Mouse (Mus musculus) cerebellum, adult 11-12 months (tissue): ENCODE measurements at regions not wholly inside any gene's neighbourhood (a gene's known extent, or its start where the extent isn't known, plus 50 kb on each side); places are given as distances from the start of the nearest gene placed in this dataset.

Experiments
- DNase-seq: peaks from one replicate; pipeline ENCODE4 v3.0.0; 2022

DNA sequence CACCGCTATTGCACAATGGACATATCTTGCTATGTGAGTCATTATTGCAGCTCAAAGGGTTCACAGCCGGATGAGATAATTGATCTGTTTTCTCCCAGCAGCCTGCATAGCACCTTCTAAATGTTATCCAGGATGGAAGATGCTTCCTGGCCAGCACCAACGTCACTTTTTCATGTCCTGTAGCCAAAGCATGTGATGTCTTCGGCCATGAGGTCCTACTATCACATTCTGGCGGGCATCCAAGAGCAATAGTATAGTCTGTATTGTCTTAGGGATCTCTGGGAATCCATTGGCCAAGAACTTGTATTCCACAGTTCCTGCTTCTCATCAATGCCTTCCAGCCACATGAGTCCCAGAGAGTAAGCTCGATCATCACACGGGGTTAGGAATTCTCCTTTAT, 70.6 kb downstream of the Npy start:
- DNase-seq = no peak

DNA sequence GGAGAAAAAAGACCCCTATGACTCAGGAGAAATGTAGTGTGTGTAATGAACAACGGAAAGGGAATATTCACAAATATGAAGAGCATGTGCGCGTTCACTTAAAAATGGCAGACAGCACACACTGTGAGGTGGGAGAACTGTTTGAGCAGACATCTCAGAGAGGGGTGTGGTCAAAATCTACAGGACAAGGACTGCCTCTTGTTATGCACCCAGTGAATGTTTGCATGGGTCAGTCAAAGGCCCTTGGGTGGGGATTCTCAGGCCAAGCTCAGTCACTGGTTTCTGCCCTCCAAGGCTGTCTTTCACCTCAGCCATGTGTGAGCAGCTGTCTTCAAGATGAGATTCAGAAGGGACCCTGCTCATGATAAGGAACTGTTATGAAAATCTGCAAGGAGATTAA, 76.6 kb downstream of the Npy start:
- DNase-seq = no peak

DNA sequence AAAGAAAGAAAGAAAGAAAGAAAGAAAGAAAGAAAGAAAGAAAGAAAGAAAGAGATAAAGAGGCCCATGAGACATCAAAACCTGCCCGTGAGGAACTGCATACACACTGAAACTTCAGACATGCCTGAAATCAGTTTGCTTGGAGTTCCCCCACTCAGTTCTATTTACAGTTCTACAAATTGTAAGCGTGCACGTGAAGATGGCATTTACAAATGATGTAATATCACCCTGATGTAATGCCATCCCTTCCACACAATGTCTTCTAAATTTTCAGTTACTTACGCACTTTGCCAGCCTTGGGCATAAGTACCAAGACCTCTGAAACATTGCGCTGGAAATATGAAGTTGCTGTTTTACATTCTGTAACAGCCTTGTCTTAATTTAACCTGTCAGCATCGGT, 79.0 kb downstream of the Npy start:
- DNase-seq = no peak

DNA sequence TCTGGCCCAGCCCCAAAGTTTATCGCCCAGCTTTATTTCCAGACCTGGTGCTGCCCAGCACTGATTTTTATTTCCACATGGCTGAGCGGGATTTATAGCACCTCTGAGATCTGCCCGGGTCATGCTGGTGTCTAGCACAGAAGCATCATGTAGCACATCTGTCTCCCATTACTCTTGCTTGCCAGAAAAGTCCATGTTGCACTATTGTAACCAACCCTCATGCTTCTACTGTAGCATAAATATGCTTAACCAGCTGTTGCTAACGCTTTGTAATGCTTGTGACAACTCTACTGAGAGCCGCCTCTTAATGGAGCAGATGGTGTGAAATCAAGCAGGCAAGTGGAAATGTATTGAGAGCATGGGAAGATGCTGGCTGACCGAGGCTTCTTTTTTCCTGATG, 81.5 kb downstream of the Npy start:
- no peak for DNase-seq

DNA sequence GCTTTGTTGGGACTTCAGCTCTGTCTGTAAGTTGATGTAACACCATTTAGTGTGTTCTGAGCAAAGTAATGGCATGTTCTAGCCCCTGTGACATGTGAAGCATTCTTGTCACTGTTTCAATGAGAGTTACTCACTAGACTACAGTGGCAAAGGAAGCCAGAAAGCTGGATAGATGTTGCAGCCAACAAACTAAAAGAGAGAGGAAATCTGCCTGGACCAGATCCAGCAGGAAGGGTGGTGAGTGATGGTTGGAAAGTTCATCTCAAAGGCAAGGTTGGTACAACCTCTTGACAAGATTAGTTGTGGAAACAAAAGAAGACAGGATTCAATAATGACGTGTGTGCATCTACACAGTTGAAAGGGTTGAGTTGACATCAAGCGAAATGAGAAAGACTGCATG, 83.9 kb downstream of the Npy start:
- DNase-seq = no peak

DNA sequence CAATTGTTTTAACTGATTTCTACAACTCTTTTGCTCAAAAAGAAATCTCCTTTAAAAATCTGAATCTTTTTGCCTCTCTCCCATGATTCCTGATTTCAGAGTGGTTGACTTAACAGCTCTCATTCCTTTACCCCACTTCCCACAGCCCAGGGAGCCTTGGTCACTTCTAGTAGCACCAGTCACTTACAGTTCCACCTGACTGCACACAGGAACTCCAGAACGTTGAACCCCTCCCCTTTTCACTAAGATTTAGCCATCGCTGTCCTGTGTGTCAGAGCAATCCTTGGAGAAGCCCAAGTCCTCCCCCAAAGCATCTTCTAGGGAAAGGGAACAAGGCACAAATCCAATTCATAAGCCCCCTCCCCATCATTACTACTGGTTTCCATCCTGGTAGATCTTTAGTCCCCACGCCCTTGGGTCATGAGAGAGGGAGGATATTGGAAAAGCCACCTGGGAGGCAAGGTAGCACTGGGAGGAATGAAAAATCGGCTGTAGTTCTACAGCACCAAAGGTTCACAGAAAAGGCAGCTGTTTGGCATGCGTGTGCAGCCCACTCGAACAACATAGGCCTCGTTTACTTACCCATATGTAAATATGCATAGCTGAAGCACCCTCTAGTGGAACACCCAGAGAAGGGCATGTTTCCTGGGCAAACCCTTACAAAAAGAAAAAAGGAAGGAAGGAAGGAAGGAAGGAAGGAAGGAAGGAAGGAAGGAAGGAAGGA, 96.7 kb downstream of the Npy start:
- no peak for DNase-seq

DNA sequence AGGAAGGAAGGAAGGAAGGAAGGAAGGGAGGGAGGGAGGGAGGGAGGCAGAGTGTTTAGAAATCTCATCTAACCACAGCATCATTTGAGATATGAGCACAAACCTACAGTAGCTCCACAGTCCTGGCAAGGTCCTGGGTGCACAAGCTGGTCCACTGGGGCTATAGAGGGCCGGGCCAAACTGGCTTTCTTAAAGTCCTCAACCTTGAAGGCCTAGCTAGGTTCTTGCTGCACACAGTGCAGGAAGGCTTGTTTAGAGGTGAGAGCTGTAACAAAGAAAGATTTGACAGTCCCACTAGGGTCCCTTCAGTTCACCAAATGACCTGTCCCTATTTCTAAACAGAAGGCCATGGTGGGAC, 97.3 kb downstream of the Npy start:
- no peak for DNase-seq

DNA sequence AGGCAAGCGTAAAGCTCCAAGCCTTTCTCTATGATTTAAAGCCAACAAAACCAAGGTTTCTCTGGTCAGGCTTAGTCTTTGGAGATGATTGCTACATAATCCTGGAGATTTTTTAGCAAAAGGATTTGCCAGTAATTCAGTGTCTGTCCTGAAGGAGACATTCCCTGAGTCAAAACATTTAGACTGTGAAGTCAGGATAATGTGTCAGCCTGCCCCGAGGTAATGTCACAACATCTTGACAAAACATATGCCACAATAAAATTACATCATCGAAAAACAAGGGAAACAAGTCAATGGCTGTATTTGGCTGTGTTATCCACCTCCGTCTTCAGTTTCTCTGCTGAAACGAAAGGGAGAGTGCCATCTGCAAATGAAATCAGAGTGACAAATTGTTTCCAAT, 101.8 kb downstream of the Npy start:
- DNase-seq = no peak

DNA sequence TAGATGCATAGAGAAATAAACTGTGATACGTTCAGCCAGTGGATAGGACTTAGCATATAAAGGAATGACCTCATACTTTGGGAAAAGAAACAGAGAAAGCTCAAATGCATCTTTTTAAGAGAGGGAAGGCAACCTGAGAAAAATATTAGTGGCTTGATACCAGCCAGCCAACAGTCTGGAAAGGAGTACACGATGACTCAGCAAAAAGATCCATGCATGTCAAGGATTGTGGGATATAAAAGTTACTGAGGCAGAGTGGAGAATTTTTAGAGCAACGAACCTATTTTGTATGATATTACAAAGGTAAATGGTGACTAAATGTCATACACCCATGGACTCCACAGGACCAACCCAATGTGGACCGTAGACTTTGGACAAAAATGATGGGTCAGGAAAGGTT, 105.6 kb downstream of the Npy start:
- DNase-seq = no peak

DNA sequence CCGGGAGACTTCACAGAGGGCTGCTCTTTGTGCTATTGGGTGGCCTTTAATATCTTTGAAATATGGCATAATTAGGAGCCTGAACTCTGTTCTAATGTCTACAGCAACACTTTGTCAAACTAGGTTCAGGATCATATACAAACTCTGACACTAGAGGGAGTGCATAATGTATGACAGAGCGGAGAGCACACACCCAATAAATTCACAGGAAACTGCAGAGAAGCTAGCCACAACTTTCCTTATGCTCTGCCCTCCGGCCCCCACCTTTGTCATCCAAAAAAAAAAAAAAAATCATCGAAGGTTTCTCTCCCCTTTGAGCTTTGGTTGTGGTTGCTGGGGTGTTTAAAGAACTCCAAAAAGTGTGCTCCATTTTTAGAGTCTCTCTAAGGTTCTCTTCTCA, 107.6 kb downstream of the Npy start:
- no peak for DNase-seq

DNA sequence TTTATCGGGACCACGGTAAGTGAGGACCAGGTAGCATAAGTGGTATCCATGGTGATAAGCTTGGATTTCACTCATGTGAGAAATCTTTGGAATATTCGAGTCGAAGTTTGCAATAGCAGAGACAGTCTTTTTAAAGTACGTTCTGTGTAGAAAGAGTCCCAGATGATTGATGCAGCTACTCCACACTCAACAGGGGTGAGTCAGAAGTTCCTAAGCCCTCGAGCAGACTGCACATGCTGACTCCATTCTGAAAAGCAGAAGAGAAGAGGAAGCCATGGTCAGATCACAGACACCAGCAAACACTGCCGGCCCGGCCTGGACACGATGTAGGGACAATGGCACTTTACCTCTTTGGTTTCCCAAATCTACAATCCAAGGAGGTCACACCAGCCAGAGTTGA, 120.6 kb downstream of the Npy start:
- no peak for DNase-seq

DNA sequence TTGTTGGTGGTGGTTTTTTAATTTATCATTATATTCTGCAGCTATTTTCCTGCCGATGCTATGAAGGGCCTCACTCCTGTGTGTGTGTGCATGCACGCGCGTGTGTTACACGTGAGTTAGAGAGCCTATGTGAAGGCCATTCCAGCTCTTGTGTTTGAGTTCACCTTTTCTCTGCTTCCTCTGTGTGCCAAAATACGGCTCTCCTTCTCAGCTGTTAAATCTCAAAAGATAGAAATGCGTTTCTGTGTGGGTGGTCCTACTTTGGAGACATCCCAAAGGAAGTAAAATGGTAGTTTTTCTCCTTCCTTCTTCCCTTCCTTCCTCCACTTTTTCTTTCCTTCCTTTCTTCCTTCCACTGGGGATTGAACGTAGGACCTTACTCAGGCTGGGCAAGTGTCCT, 136.4 kb downstream of the Npy start:
- DNase-seq = no peak

DNA sequence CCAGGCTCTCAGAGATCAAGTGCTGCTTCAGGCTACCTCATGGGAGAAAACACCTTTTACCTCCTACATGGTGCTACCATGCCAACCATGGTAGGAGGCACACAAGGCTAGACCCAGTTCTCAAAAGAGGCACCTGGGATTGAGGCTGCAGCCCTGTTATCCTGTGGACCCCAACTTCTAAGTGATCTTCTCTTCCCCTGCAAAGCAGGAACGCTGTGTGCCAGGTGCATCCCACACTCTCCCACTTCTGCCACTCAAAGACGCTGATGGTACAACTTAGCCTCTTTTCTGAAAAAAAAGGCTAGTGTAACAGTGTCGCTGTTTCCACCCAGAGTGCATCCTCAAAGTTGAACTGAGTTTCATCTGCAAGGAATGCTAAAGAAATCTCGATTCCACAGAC, 138.7 kb downstream of the Npy start:
- no peak for DNase-seq

DNA sequence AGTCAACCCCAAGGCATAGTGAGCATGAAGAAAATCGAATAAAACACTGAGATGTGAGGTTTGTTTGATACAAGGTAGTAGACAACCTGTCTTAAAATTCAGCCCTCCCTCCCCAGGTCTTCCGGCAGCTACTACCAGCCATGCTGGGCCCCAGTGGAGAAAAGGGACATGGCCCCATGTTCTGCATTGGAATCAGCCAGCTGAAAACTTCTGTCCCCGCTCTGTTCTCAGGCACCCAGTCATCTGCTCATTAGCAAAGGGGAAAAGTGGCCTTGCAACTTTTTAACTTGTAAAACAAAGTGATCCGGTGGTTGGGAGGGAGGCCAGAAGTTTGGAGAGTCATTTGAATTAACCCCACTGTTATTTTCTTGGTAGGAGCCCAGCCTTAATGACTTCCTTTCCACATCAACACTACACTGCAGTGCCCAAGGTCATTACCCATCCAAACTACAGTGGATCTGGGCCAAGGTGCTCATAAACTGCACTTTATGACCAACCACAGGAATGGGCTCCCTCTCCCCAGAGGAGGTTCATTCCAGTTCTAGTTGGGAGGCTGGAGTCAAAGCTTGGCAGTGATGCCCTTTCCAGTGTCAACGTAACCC, 143.5 kb downstream of the Npy start:
- DNase-seq = no peak

DNA sequence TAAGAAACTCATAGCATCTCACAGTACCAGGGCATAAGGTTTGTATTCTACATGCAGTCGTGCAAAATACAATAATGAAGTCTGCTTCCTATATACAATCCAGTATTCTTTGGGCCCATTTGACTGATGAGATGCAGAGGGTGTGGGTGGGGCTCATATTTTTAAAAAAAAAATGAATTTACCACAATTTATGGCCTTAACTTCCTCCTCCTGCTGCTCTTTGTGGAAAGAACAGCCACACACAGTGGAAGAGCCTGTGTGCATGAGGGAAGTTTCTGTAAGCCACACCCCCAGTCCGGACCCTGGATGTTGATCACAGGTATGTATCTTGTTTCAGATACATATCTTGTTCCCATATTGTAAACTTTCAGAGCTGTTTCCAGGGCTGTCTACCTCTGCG, 143.5 kb upstream of the Mpp6 start:
- DNase-seq = no peak

DNA sequence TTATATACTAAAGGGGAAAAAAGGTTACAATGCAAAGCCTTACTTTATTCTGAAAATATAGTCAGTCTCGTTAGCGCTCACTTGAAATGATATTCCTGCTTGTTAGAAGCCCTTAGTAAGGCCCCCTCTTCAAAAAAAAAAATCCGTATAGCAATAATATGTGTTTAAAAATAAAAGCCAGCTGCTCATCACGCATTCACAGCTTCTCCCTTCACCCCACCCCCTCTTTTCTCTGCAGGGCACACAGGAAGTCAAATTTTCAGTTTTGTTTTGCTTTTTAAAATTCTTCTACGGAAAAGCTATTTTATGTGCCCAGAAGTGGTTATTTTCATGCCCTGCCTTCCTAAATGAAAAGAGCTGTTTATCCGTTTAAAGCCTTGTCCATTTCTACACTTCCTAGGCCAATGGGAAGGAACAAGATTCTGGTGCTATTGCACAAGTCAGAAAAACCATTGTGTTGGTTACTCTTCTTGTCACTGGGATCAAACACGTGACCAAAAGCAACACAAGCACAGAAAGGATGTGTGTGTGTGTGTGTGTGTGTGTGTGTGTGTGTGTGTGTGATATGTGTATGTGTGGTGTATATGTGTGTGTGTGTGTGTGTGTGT, 136.7 kb upstream of the Mpp6 start:
- DNase-seq = no peak

DNA sequence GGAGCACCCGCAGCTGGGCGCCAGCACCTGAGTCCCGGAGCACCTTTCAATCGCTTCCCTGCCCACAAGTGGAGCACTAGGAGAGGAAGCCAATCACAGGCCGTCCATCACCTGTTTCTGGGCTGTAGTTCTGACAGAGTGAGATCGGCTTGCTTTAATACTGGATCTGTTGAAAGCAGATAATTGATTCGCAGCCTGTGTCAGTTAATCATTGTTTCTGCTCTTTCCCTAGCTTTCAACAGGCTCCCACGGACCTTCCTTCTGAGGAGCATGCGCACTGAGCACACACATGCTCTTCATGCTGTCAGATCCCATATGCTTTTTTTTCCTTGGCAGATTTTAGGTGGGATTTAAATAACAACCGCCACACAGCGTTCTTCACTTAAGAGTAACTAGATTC, 132.3 kb upstream of the Mpp6 start:
- DNase-seq = no peak

DNA sequence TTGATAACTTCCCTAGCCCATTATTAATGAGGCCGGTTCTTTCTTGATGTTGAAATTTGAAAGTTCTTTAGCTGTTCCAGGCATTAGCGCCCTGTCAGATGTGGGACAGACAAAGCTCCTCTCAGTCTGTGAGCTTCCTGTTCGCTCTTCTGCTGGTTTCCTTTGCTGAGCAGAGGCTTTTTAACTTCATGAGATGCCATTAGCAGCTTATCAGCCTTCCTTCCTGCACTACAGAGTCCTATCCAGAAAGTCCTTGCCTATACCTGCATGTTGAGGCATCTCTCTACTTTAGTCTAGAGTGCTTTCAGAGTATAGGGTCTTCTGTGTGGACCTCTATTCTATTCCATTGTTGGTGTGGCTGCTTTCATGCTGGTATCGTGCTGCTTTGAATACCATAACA, 126.3 kb upstream of the Mpp6 start:
- no peak for DNase-seq

DNA sequence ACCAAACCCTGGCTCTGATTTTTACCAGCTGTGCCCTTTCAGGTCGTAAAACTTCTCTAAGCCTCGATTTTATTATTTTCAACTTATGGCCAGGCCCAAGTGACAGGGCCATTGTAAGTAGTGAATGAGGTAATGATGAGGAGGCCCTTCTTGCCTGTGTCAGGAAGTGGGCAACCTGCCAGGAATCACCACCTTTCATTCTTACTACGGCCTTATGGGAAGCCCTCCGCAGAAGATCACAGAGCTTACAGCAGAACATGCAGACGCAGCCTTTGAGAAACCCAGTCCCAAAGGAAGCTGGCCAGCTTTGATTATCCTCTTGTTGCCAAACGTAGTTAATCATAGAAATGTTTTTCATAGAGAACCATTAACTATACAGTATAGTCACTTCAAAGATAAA, 124.9 kb upstream of the Mpp6 start:
- no peak for DNase-seq

DNA sequence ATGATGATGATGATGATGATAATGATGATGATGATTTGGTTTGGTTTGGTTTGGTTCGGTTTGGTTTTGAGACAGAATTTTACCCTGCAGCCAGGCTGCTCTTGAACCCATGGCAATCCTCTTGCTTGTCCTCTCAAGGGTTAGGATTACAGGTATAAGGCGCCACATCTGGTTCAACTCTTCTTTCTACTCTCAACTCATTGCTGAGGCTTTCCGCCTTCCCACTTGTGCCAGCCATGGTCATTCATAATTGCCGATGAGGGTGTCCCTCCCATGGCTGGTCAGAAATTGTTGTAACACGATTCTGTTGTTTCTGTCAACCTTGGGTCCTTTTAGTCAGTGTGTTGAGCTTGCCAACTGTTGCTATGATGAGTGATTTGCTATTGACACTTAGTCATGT, 122.9 kb upstream of the Mpp6 start:
- DNase-seq = no peak

DNA sequence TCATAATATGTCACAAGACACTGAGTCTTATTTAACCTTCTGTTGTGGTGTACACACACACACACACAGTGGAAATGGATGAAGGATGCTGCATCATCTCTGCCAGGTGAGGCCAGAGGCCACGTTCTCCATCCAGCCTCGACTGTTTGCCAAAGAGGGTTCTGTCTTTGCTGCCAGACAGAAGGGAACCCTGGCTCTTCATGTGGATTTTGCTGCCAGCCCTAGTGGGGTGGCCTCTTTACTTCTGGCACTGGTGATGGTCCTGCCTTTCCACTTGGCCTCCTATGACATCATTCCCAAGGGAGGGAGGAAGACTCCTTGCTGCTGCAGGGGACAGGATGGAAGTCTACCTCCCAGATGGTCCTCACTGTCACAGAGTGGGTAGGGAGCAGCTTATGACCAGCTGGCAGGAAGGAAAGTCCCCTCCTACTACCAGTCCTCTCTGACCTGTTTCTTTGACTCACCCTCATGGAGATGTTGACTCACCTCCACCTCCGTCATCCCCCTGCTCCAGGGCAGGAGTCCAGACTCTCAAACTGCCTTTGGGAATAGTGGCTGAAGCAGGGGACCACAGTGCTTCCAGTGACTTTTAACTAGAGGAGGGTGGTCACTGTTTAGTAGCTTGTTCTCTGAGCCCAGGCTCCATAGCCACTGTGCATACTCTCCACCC, 122.4 kb upstream of the Mpp6 start:
- DNase-seq = no peak

DNA sequence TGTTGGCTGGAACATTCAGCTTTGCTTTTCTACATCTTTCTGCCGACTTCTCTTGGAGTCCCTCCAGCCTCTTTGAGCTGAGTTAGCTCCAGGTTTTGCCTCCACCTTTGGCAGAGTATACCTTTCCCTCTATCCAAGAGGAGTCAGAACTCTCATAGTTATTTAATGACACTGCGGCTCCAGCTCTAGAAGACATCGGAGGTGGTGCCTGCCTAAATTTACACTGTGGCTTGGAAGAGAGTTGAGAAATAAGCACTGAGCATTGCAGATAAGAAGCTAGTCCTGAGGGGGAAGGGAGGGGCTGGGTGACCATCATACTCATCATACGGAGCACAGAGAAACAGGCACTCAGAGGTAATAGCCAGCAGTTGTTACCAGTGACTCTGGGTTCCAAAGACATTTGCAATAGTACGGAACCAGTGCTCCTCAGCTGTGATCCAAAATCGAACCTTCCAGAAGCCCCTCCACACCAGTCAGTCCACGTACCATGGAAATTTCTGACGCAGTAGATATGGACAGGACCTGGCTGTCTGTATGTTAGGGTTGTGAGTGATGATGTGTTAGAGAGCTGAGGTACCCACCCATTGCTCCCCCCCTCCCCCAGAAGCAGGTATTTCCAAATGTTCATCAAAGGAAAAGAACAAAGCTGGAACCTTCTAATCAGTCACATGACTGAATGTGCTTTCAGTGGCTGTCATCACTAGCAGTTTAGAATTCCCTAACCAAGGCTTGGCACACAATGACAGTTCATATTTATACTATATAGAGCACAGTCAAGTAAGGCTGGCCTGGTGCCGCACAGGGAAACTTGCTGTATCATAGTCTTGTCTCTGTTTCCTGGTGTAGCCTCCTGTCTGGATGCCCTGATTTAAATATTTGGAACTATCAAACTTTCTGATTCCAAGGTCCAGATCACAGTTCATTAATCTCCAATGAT, 120.2 kb upstream of the Mpp6 start:
- DNase-seq = no peak

DNA sequence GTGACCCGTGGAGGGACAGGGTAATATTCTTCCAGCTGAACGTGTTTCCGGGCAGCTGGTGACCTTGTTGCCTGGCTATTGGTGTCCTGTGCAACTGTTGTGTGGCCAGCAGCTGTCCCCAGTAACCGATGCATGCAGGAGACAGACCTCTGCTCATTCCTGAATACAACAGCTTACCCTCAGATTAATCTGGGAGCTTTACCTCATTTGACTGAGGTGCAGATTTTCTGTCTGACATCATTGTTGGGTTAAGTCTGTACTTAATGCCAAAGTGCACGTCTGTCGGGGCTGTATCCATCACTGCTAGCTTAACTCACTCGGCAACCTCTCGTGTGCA, 119.6 kb upstream of the Mpp6 start:
- no peak for DNase-seq
